Mouse (Mus musculus) liver, embryonic 13.5 days (tissue): Measurements from ENCODE around the gene Trib3. TPM values are rescaled to one million over a fixed set of nuclear protein-coding genes. Genes with fewer than 3 reads are reported as not detected.
"Not testable (repeated sequence)": the region's sequence is repeated elsewhere in the genome, so short reads cannot be mapped to it uniquely, and the experiment has no call there.

Experiments used
- ATAC-seq: fragments of 200-750 bp; cut with Nextera tagmentation; 2 replicates; pipeline ENCODE4 v1.8.0; 2017; ENCODE audit warnings: low read depth, mild to moderate bottlenecking, moderate number of reproducible peaks, moderate library complexity
- DNase-seq: peaks from one replicate; pipeline ENCODE4 v3.0.0; 2022
- H3K27ac ChIP-seq: fragments of 300-500 bp; sonication (generic); 2 replicates; pipeline ENCODE4 v1.5.1; 2015; ENCODE audit warnings: moderate library complexity, mild to moderate bottlenecking, inconsistent platforms
- H3K27me3 ChIP-seq: fragments of 300-500 bp; sonication (generic); 2 replicates; pipeline ENCODE4 v1.6.1; 2015; ENCODE audit warnings: mild to moderate bottlenecking, inconsistent platforms
- H3K36me3 ChIP-seq: fragments of 300-500 bp; sonication (generic); 2 replicates; pipeline ENCODE4 v1.6.1; 2015; ENCODE audit warnings: mild to moderate bottlenecking, inconsistent platforms
- H3K4me1 ChIP-seq: fragments of 300-500 bp; sonication (generic); replicated peaks from 2 replicates; pipeline ENCODE4 v1.6.1; 2015; ENCODE audit warnings: inconsistent platforms
- H3K4me2 ChIP-seq: fragments of 300-500 bp; sonication (generic); 2 replicates; pipeline ENCODE4 v1.6.1; 2015; ENCODE audit warnings: inconsistent platforms, mild to moderate bottlenecking, moderate library complexity
- H3K4me3 ChIP-seq: fragments of 300-500 bp; sonication (generic); replicated peaks from 2 replicates; pipeline ENCODE4 v1.5.1; 2015; ENCODE audit warnings: mild to moderate bottlenecking, inconsistent platforms
- H3K9ac ChIP-seq: fragments of 300-500 bp; sonication (generic); 2 replicates; pipeline ENCODE4 v1.6.1; 2015; ENCODE audit warnings: mild to moderate bottlenecking, inconsistent platforms
- H3K9me3 ChIP-seq: fragments of 300-500 bp; sonication (generic); replicated peaks from 2 replicates; pipeline ENCODE4 v1.6.1; 2016; ENCODE audit warnings: inconsistent platforms
- whole genome bisulfite sequencing: fragments of 180-500 bp; shearing (Covaris S2); methylation state at CpG from one replicate; pipeline ENCODE4 v1.1.7; 2015; ENCODE audit not compliant: insufficient replicate concordance; 5-methylcytosine and 5-hydroxymethylcytosine counted together
- polyA plus RNA-seq: library from polyadenylated mRNA; unstranded; fragments of >200 nt; fragmentation: Nextera tagmentation; extraction: Ambion mirVana; gene quantifications from 2 replicates; pipeline ENCODE4 v1.2.1, GENCODE M21; 2015

Gene Trib3
- polyA plus RNA-seq, 1 experiment from 2014 or later = 3.3 TPM

DNA sequence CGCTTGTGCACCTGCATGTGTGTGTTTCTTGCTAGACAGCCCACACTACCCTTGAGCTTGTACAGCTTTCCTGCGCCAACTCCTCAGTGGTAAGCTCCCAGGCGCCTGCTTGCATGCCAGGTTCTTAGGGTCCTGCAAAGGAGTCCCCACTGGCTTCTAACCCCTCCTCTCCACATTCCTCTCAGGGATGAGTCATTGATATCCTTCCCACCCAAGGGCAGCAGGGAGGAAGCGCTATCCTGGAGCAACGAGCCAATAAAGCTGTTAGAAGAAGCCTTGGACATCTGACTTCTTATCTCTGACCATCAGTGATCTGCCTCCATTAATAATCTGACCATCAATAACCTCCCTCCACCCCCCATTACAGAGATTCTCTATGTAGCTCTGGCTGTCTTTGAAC lies 24.1 kb upstream of the Trib3 start:
- Histone ChIP-seq H3K4me1 (peaks cover 6% of the 10 kb centered on the region), H3K27ac (no peak overlapping the region), H3K9me3 (no peaks in the 10 kb centered on the region), H3K27me3 (peaks cover 18% of the 10 kb centered on the region), H3K36me3 (no peaks in the 10 kb centered on the region), H3K4me2 (no peak overlapping the region), H3K9ac (no peak overlapping the region), H3K4me3 (no peak overlapping the region)
- DNase-seq (no peak), ATAC-seq (no peak)
- WGBS = 69% methylated on average over 5 of the region's 5 CpGs

DNA sequence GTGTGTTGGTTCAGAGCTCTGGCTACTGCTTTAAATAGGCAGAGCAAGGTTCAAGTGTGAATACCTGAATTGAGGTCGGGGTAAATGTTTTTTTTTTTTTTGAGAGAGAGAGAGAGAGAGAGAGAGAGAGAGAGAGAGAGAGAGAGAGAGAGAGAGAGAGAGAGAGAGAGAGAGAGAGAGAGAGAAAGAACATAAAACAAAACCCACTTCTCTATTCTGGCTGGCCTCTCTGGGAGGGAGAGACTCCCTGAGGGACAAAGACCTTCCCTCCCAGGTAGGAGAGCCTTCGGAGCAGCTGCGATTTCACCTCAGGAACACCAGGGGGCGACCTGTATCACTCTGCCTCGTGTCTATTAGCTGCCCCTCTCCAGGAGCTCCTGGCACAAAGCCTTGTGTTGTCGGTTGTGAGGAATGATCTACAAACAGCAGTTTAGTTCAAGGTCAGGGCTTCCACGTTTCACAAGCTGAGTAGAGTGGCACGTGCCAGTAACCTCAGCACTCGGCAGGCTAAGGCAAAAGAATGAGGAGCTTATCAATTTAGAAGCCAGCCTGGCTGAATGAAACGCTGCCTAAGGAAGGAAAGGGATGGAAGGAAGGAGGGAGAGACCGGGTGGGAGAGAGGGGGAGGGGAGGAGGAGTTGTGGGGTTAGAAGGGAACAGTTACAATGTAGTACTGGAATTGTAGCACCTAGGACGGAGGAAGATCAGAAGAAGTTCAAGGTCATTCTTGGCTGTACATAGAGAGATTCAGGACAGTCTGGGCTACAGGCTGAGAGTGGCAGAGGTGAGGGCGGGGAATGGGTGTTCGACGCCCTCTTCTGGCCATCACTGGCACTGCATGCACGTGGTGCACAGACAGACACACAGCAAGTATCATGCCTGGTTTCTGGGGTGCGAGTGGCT lies 19.7 kb upstream of the Trib3 start:
- no peaks in the 10 kb centered on the region for H3K36me3 ChIP-seq
- peaks cover 10% of the 10 kb centered on the region for H3K4me1 ChIP-seq
- no peak overlapping the region for H3K4me3 ChIP-seq
- no peaks in the 10 kb centered on the region for H3K27me3 ChIP-seq
- DNase-seq = peak; percentile 78
- no peak overlapping the region for H3K9ac ChIP-seq
- H3K4me2 ChIP-seq = peak overlapping the region; percentile 43
- peak; percentile 78 for ATAC-seq
- 5% methylated on average over 17 of the region's 17 CpGs for WGBS
- no peaks in the 10 kb centered on the region for H3K9me3 ChIP-seq
- H3K27ac ChIP-seq = no peak overlapping the region

DNA sequence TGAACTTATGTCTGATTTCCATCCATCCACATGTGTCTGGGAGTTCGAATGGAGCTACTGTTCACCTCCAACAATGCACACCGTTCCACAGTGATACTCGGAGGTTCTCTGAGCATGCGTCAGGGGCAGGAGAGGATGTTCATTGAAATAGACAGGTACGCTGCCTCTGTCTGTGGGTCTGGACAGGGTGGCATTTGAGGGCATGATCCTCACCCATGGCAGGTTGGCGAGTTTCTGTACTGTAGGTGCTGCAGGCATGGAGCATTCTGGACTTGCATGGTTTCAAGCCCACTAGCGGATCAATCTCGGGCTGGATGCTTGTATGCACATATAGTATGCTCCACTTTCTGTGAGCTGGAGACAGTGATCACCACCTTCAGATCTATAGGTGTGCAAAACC lies 17.4 kb upstream of the Trib3 start:
- H3K27ac ChIP-seq = no peak overlapping the region
- no peak overlapping the region for H3K4me2 ChIP-seq
- no peaks in the 10 kb centered on the region for H3K36me3 ChIP-seq
- DNase-seq (no peak), ATAC-seq (no peak)
- H3K27me3 ChIP-seq = no peaks in the 10 kb centered on the region
- no peak overlapping the region for H3K4me3 ChIP-seq
- H3K9ac ChIP-seq = no peak overlapping the region
- H3K4me1 ChIP-seq = peaks cover 10% of the 10 kb centered on the region
- 70% methylated on average over 8 of the region's 8 CpGs for WGBS
- H3K9me3 ChIP-seq = no peaks in the 10 kb centered on the region

DNA sequence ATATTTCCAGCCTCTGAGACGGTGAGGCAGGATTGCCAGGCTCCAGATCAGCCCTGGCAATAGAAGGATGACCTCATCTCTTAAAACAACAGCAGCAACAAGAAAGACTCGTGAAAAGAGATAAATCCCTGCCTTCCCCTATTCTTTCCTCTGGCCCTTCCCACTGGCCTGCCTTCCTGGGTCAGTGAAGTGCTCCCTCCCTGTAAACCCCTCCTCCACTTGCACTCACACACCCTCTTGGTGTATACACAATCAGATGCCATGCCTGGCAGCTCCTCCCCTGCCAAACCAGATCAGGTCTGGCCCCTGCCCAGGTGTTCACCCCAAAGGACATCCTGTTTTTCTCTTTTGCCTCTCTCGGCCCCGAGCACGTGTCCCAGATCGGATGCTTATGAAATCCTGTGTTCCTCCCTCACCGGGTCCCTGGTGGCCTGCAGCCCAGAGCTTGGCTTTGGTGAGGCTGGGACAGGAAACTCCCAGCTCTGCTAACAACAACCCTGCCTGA lies 16.5 kb upstream of the Trib3 start:
- Histone ChIP-seq H3K9me3 (no peaks in the 10 kb centered on the region), H3K27me3 (no peaks in the 10 kb centered on the region), H3K27ac (no peak overlapping the region), H3K4me3 (no peak overlapping the region), H3K36me3 (no peaks in the 10 kb centered on the region), H3K4me2 (no peak overlapping the region), H3K4me1 (peaks cover 10% of the 10 kb centered on the region), H3K9ac (no peak overlapping the region)
- DNase-seq (no peak), ATAC-seq (no peak)
- 29% methylated on average over 7 of the region's 7 CpGs for WGBS

DNA sequence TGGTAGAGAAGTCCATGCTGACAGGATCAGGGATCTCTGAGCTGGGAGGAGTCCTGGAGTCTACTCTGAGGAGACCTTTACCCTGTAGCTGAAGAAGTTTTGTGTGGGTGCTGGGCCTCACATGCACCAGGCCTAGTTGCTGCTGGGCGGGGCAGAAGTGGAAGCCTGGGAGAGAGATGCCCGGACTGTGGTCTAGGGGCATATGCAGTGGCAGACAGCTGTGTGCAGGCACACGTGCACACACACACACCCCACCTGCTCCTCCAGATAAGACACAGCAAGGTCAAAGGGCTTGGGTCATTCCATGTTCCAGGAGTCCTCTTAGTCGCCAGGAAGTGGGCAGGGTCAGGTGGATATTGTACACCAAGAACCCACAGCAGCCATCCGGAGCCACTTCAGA lies 15.8 kb upstream of the Trib3 start:
- no peak overlapping the region for H3K4me3 ChIP-seq
- no peak overlapping the region for H3K27ac ChIP-seq
- no peaks in the 10 kb centered on the region for H3K36me3 ChIP-seq
- no peak for ATAC-seq
- H3K27me3 ChIP-seq = no peaks in the 10 kb centered on the region
- 34% methylated on average over 5 of the region's 5 CpGs for WGBS
- DNase-seq = no peak
- H3K9me3 ChIP-seq = no peaks in the 10 kb centered on the region
- H3K9ac ChIP-seq = no peak overlapping the region
- no peak overlapping the region for H3K4me2 ChIP-seq
- H3K4me1 ChIP-seq = peaks cover 10% of the 10 kb centered on the region

DNA sequence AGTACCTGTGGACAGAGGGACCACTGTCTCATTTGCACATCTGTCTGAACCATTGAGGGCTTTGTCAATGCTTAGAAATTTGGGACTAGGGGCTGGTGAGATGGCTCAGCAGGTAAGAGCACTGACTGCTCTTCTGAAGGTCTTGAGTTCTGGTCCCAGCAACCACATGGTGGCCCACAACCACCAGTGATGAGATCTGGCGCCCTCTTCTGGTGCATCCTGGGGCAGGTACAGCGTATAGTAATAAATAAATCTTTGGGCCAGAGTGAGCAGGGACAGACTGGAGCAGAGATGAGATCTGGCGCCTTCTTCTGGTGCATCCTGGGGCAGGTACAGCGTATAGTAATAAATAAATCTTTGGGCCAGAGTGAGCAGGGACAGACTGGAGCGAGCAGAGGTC lies 15.1 kb upstream of the Trib3 start:
- DNase-seq, H3K36me3 ChIP-seq, H3K4me2 ChIP-seq, H3K27me3 ChIP-seq, ATAC-seq, H3K27ac ChIP-seq, H3K9ac ChIP-seq, H3K4me1 ChIP-seq, H3K4me3 ChIP-seq, H3K9me3 ChIP-seq: not testable (repeated sequence)
- 70% methylated on average over 5 of the region's 5 CpGs for WGBS

DNA sequence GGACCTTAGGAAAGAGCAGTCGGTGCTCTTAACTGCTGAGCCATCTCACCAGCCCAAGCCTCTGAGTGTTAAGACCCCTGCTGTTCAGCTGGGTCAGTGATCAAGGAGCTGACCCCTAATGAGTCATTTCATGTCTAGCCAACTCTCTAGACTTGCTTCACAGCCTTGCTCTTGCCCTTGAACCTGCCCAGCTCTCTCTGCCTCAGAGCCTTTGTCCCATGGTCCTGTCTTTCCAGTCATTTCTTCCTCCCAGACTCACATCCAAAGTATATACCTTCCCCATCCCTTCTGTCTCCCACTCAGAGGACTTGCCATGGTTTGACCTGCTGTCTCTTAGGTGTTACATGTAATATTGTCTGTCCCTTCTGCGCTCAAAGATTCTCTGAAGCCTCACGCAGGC lies 13.4 kb upstream of the Trib3 start:
- Histone ChIP-seq H3K27me3 (no peaks in the 10 kb centered on the region), H3K4me1 (peaks cover 4% of the 10 kb centered on the region), H3K9ac (no peak overlapping the region), H3K4me2 (no peak overlapping the region), H3K4me3 (no peak overlapping the region), H3K36me3 (no peaks in the 10 kb centered on the region), H3K9me3 (no peaks in the 10 kb centered on the region), H3K27ac (no peak overlapping the region)
- 75% methylated on average over 3 of the region's 3 CpGs for WGBS
- DNase-seq (no peak), ATAC-seq (no peak)

DNA sequence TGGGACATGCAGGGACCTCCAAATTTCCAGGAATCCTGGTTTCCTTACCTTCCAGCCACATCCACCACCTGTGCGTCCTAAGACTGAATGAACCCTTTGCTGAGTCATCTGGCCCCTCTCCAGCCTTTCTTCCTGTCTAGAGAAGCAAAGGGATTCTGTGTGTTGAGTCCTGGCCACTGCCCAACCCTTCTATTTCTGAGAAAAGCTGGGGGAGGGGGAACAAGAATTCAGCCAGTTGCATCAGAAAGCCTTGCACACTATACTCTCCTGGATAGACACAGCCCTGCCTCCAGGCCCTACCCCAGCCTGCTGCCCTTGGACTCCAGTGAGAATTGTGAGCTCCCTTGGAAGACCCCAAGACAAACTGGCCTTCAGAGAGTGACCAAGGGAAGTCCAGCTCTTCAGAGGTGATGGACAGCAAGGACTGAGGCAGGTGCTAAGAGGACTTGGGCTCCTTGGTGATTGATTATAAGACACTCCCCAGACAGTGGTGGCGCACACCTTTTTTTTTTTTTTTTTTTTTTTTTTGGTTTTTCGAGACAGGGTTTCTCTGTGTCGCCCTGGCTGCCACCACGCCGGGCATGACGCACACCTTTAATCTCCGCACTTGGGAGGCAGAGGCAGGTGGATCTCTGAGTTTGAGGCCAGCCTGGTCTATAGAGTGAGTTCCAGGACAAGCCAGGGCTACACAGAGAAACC lies 6.2 kb upstream of the Trib3 start:
- Histone ChIP-seq H3K4me1 (peaks cover 59% of the 10 kb centered on the region), H3K9me3 (no peaks in the 10 kb centered on the region), H3K9ac (no peak overlapping the region), H3K27ac (peak overlapping the region; percentile 39), H3K27me3 (no peaks in the 10 kb centered on the region), H3K4me3 (no peak overlapping the region), H3K36me3 (no peaks in the 10 kb centered on the region), H3K4me2 (0 out of 2 replicates have a peak overlapping the region, but pooled peaks have one; percentile 12)
- 71% methylated on average over 8 of the region's 8 CpGs for WGBS
- DNase-seq (peak; percentile 34), ATAC-seq (peak; percentile 18)

DNA sequence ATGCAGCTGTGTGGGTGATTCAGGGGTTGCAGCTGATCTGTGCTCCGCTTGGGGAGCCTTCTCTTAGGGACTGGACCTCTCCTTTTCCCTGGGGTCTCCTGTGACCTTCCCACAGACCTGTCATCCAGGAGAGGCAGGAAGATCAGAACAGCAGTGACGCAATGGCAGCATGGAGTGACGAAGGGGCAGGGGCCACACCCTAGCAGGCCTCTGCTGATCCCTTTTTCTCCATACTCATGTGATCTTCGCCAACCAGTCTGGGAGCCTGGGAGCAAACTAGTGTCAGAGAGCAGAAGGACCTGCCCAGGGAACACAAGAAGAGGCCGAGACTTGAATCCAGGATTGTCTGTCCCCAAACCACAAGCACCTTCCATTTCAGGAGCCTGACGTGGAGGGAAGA lies 5.4 kb upstream of the Trib3 start:
- no peaks in the 10 kb centered on the region for H3K27me3 ChIP-seq
- no peak overlapping the region for H3K27ac ChIP-seq
- no peaks in the 10 kb centered on the region for H3K9me3 ChIP-seq
- no peak overlapping the region for H3K4me3 ChIP-seq
- DNase-seq (peak; percentile 24), ATAC-seq (no peak)
- H3K36me3 ChIP-seq = no peaks in the 10 kb centered on the region
- H3K4me2 ChIP-seq = no peak overlapping the region
- peaks cover 67% of the 10 kb centered on the region for H3K4me1 ChIP-seq
- WGBS = 63% methylated on average over 6 of the region's 6 CpGs
- H3K9ac ChIP-seq = no peak overlapping the region

DNA sequence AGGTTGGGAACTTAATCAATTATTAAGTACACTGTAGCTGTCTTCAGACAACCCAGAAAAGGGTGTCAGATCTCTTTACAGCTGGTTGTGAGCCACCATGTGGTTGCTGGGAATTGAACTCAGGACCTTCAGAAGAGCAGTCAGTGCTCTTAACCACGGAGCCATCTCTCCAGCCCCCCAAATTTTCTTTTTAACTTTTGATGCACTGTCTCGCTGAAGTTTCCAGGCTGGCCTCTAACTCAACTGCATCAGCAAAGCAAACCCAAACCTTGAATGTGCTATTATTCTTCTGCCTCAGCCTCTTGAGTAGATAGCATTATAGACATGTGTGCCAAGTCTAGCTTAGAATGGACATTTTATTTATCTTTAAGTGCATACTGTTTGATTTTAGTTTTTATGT lies 3.9 kb upstream of the Trib3 start:
- Histone ChIP-seq H3K27me3 (0 out of 2 replicates have a peak, but pooled peaks cover 3% of the 10 kb centered on the region), H3K4me3 (no peak overlapping the region), H3K4me1 (peaks cover 81% of the 10 kb centered on the region), H3K27ac (peak overlapping the region; percentile 85), H3K9ac (0 out of 2 replicates have a peak overlapping the region, but pooled peaks have one; percentile 57), H3K4me2 (no peak overlapping the region; the same call in 1 of the 2 replicates), H3K9me3 (no peaks in the 10 kb centered on the region), H3K36me3 (no peaks in the 10 kb centered on the region)
- 59% methylated on average over 2 of the region's 2 CpGs for WGBS
- DNase-seq (no peak), ATAC-seq (no peak)

DNA sequence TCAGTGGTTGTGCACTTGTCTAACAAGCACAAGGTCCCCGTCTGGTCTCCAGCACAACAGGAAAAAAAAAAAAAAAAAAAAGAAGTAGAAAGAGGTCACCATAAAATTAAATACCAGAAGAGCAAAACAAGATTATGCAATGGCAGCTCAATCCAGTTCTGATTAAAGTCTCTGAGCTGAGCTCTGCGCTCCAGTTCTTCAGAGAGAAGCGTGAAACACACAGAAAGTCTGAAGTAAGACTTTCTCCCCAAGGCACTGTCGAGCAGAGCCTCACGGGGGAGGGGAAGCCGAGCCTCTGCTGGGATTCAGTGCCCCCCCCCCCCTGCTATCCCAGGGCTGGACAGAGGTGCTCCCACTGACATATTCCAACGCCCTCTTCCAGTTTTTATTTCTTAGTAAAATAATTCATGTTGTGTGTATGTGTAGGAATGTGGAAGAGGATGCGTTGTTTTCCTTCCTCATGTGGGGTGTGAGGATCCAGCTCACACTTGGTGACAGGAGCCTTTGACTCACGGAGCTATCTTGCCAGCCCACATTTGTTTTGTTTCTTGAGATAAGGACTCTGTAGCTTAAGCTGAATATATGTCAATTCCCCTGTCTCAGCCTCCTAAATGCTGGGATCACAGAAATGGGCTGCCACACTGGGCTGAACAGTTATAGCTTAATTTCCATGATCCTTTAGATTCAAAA lies 3.1 kb upstream of the Trib3 start:
- Histone ChIP-seq H3K9me3 (no peaks in the 10 kb centered on the region), H3K9ac (peak overlapping the region; percentile 57), H3K27me3 (0 out of 2 replicates have a peak, but pooled peaks cover 3% of the 10 kb centered on the region), H3K4me3 (peak overlapping the region; percentile 25), H3K4me2 (peak overlapping the region; percentile 64), H3K36me3 (no peaks in the 10 kb centered on the region), H3K27ac (peak overlapping the region; percentile 85), H3K4me1 (peaks cover 82% of the 10 kb centered on the region)
- WGBS = 11% methylated on average over 9 of the region's 9 CpGs
- peak; percentile 79 for ATAC-seq
- peak; percentile 77 for DNase-seq
